Mouse (Mus musculus): ENCODE results near the gene Caap1. TPM values are rescaled to one million over a fixed set of nuclear protein-coding genes. Genes with fewer than 3 reads are reported as not detected.

Caap1 gene
- 10 to 100 TPM in 1 of 2 experiments, 1 to 10 TPM in 1; 9.7 to 11.1 TPM for total RNA-seq (2021)
- long read RNA-seq, transcript Caap1-201 (6 exons, 2,107 nt) = major isoform, 16 of 18 reads
- long read RNA-seq, partial matches to known transcripts = 0 of 18 reads
- long read RNA-seq, other reads (novel, unspliced or antisense) = 2 of 18 reads

GRCm38 (mm10) chr4:94556265-94557054 lies at the start of gene Caap1, which contains the start of gene Gm10306:
Caap1 (minus strand) TSS chr4:94556796.
Gm10306 (plus strand) TSS chr4:94556546.
- peak; percentile 96 to 98 for DNase-seq (ENCODE audit: low spot score in 2 of 2)

GRCm38 (mm10) chr4:94605591-94605990 lies 49.0 kb upstream of the Caap1 start:
- no peak for DNase-seq (ENCODE audit: low spot score in 2 of 2)

- DNase-seq (ENCODE audit: low spot score in 2 of 2) = no peak
These were observed 47.9 kb upstream of the Caap1 start for GRCm38 (mm10) chr4:94604452-94605019.

GRCm38 (mm10) chr4:94603031-94603629 lies 46.5 kb upstream of the Caap1 start, which contains the start of gene Plaa:
Plaa (minus strand) TSS chr4:94603244.
- peak; percentile 92 to 93 for DNase-seq (ENCODE audit: low spot score in 2 of 2)

GRCm38 (mm10) chr4:94602496-94603030 lies 46.0 kb upstream of the Caap1 start:
- no peak for DNase-seq (ENCODE audit: low spot score in 2 of 2)

- no peak for DNase-seq (ENCODE audit: low spot score in 2 of 2)
These were observed 44.8 kb upstream of the Caap1 start for GRCm38 (mm10) chr4:94601395-94601794.

GRCm38 (mm10) chr4:94592709-94593108 lies 36.1 kb upstream of the Caap1 start:
- no peak for DNase-seq (ENCODE audit: low spot score in 2 of 2)

GRCm38 (mm10) chr4:94591765-94592381 lies 35.3 kb upstream of the Caap1 start:
- DNase-seq (ENCODE audit: low spot score in 2 of 2) = no peak

GRCm38 (mm10) chr4:94572677-94573076 lies 16.1 kb upstream of the Caap1 start:
- no peak for DNase-seq (ENCODE audit: low spot score in 2 of 2)

GRCm38 (mm10) chr4:94564297-94564696 lies 7.7 kb upstream of the Caap1 start:
- no peak for DNase-seq (ENCODE audit: low spot score in 2 of 2)

GRCm38 (mm10) chr4:94561954-94562648 lies 5.5 kb upstream of the Caap1 start:
- no peak for DNase-seq (ENCODE audit: low spot score in 2 of 2)

GRCm38 (mm10) chr4:94560316-94560715 lies 3.7 kb upstream of the Caap1 start:
- no peak for DNase-seq (ENCODE audit: low spot score in 2 of 2)

GRCm38 (mm10) chr4:94559266-94559665 lies 2.7 kb upstream of the Caap1 start:
- no peak for DNase-seq (ENCODE audit: low spot score in 2 of 2)

- DNase-seq (ENCODE audit: low spot score in 2 of 2) = peak in 1 of 2 experiments; percentile 7
These were observed 549 bp upstream of the Caap1 start for GRCm38 (mm10) chr4:94557145-94557544.

- no peak for DNase-seq (ENCODE audit: low spot score in 2 of 2)
These were observed 1.6 kb downstream of the Caap1 start for GRCm38 (mm10) chr4:94554955-94555494.

GRCm38 (mm10) chr4:94544321-94544720 lies 12.3 kb downstream of the Caap1 start:
- DNase-seq (ENCODE audit: low spot score in 2 of 2) = no peak

- DNase-seq (ENCODE audit: low spot score in 2 of 2) = no peak
These were observed 13.6 kb downstream of the Caap1 start for GRCm38 (mm10) chr4:94543041-94543440.

- DNase-seq (ENCODE audit: low spot score in 2 of 2) = no peak
These were observed 23.4 kb downstream of the Caap1 start for GRCm38 (mm10) chr4:94533205-94533604.

- no peak for DNase-seq (ENCODE audit: low spot score in 2 of 2)
These were observed 27.1 kb downstream of the Caap1 start for GRCm38 (mm10) chr4:94529448-94529847.

- DNase-seq (ENCODE audit: low spot score in 2 of 2) = no peak
These were observed 33.3 kb downstream of the Caap1 start for GRCm38 (mm10) chr4:94523321-94523720.

Data from layer of hippocampus, postnatal 10 days (tissue).